Mouse (Mus musculus): ENCODE data around the gene Gm10271. TPM values are rescaled to one million over a fixed set of nuclear protein-coding genes. Genes with fewer than 3 reads are reported as not detected.

Gene Gm10271
- polyA plus RNA-seq, 1 experiment, result not detected

DNA sequence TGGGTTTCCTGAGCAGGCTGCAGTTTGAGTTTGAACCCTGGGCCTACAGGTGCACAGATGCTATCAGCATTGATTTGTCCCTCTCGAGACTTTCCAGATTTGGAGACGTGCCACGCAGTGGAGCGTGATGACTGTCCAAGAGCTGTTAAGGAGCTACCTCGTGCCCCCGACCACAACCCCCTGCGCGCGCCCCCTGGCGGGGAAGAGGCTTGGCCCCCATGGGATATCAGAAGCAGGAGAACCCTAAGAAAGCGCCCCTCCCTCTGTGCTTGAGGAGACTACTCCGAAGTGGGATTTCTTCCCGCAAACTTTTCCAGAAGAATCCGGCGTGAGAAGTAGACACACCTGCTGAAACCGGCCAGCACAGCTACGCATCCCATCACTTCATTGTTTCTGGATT is 9.6 kb downstream of the Gm10271 start:
- Histone ChIP-seq H3K4me1 (ENCODE audit: control insufficient read depth) (no peaks in the 10 kb centered on the region), H3K27me3 (ENCODE audit: control insufficient read depth) (no peaks in the 10 kb centered on the region), H3K36me3 (ENCODE audit: control insufficient read depth) (no peaks in the 10 kb centered on the region), H3K4me3 (replicated peaks) (no peak overlapping the region), H3K9me3 (ENCODE audit: control insufficient read depth, low read length) (no peaks in the 10 kb centered on the region)
- TF ChIP-seq TAL1 (IDR thresholded peaks at IDR 0.05; ENCODE audit: low read length) (no peak), GATA1 (IDR thresholded peaks at IDR 0.05; ENCODE audit: low read length) (no peak)

DNA sequence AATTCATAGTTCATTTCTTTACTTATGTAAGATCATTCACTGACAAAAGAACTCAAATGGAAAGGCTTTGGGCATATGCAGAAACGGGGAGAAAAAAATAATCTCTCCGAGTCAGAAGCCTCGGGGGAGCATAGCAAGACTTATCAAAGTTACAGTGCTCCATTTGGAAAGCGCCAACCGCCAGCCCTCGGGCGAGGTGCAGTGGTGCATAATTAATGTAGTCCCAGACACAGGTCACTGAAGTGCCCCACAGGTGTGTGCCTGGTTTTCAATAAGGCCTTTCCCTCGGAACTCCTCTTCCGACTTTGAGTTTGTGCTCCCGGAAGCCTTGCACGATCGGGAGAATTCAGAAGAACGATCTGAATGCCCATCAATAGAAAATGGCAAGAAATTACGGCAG is 10.3 kb downstream of the Gm10271 start:
- no peaks in the 10 kb centered on the region for H3K27me3 ChIP-seq (ENCODE audit: control insufficient read depth)
- H3K36me3 ChIP-seq (ENCODE audit: control insufficient read depth), result no peaks in the 10 kb centered on the region
- no peaks in the 10 kb centered on the region for H3K4me1 ChIP-seq (ENCODE audit: control insufficient read depth)
- H3K9me3 ChIP-seq (ENCODE audit: control insufficient read depth, low read length), result no peaks in the 10 kb centered on the region
- H3K4me3 ChIP-seq (replicated peaks), result no peak overlapping the region
- TF ChIP-seq TAL1 (IDR thresholded peaks at IDR 0.05; ENCODE audit: low read length), result no peak
- TF ChIP-seq GATA1 (IDR thresholded peaks at IDR 0.05; ENCODE audit: low read length), result no peak

DNA sequence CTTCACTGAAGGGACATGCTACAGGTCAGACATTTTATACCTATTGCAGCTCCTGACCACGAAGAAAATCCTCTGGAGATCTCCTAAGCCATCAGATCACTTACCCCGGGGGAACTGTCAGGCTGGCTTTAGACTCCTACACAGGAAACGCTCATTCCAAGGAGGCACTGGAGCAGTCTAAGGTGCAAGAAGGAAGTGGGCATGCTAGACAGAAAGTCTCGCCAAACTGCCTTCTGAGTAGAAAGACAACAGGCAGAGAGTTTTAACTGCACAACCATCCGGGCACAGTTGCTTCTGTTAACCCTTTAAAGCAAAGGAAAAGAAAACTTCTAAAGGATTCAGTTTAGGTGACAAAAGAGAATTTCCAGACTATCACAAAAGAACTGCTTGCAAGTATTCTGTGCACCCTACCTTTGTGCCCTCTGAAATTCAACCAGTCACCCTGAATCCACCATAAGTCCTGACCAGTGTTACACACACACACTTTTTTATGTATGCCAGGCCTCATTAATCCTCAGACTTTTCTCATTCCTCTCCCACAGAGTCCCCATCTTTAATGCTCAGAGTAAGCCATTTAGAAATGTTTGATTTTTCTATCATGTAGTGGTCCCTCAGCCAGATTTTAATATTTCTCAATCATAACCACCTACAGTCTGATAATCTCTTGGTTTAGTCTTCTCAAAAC is 14.4 kb downstream of the Gm10271 start:
- no peak for TF ChIP-seq TAL1 (IDR thresholded peaks at IDR 0.05; ENCODE audit: low read length)
- TF ChIP-seq GATA1 (IDR thresholded peaks at IDR 0.05; ENCODE audit: low read length), result no peak
- Histone ChIP-seq H3K4me3 (replicated peaks) (no peak overlapping the region), H3K36me3 (ENCODE audit: control insufficient read depth) (no peaks in the 10 kb centered on the region), H3K4me1 (ENCODE audit: control insufficient read depth) (no peaks in the 10 kb centered on the region), H3K27me3 (ENCODE audit: control insufficient read depth) (no peaks in the 10 kb centered on the region), H3K9me3 (ENCODE audit: control insufficient read depth, low read length) (no peaks in the 10 kb centered on the region)

DNA sequence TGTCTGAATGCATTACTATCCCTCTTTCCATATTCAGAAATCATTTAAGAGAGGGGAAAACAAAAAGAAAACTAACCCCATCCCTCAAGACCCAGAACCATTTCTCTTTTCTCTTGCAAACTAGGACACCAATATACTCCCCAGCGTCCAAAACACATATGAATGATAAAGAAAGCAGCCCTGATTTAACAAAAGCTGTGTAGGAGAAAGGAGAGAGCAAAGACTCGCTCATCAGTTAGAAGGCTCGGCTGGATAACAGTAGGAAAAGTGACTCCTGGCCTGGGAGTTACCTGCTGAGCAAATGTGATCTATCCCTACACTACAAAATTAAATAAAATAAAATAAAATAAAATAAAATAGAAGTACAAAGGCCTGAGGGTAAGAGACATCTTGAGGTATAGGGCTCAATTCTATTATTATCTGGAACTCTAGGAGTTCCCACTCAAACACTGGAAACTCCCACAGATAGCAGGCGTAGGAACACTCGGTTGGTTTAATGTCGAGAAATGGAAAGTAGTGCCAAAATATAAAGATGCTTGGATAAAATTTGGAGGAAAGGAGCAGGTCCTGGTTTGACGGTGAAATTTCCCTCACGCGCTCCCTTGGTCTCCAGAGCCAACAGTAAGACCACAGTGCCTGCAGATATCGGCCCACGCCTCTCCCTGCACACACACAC is 15.8 kb downstream of the Gm10271 start:
- no peaks in the 10 kb centered on the region for H3K36me3 ChIP-seq (ENCODE audit: control insufficient read depth)
- H3K9me3 ChIP-seq (ENCODE audit: control insufficient read depth, low read length), result no peaks in the 10 kb centered on the region
- H3K4me3 ChIP-seq (replicated peaks), result no peak overlapping the region
- no peaks in the 10 kb centered on the region for H3K27me3 ChIP-seq (ENCODE audit: control insufficient read depth)
- H3K4me1 ChIP-seq (ENCODE audit: control insufficient read depth), result no peaks in the 10 kb centered on the region
- TF ChIP-seq TAL1 (IDR thresholded peaks at IDR 0.05; ENCODE audit: low read length) (no peak), GATA1 (IDR thresholded peaks at IDR 0.05; ENCODE audit: low read length) (no peak)

DNA sequence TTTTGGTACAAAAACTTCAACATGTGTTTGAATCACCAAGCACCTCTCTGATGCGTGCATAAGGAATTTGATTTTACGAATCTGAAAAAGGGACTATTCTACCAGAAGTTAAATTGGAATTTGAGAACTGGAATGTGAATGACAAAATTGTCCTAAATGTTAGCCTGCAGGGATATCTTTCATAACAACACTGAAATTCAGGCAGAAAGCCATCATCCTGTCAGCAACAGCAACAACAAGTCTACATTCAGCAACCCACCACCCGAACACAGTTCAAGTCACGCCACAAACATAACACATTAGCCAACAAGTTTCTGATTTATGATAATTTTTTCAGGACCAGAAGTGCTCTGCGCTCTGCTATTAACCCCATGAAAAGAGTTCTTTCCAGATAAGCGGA is 17.2 kb downstream of the Gm10271 start:
- H3K4me1 ChIP-seq (ENCODE audit: control insufficient read depth), result peaks cover 6% of the 10 kb centered on the region
- TF ChIP-seq TAL1 (IDR thresholded peaks at IDR 0.05; ENCODE audit: low read length), result no peak
- no peak for TF ChIP-seq GATA1 (IDR thresholded peaks at IDR 0.05; ENCODE audit: low read length)
- H3K36me3 ChIP-seq (ENCODE audit: control insufficient read depth), result no peaks in the 10 kb centered on the region
- H3K4me3 ChIP-seq (replicated peaks), result no peak overlapping the region
- no peaks in the 10 kb centered on the region for H3K9me3 ChIP-seq (ENCODE audit: control insufficient read depth, low read length)
- H3K27me3 ChIP-seq (ENCODE audit: control insufficient read depth), result no peaks in the 10 kb centered on the region

DNA sequence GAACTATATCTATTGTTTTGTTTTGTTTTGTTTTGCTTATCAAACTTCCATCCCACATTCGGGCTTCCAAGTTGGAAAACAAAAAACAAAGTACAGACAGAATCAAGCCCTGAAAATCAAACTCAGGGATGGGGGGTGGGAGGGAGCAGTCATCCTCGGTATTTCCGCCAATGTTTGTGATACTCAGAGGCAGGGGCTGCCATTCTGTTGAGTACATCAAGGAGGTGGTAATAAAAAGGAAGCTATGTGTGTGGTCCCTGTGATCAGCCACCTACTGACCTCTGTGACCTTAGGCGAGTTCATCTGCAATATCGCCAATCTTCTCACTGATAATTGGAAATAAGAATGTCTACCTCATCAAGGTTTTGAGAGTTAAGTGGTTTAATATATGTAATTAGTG is 21.5 kb downstream of the Gm10271 start:
- H3K36me3 ChIP-seq (ENCODE audit: control insufficient read depth), result no peaks in the 10 kb centered on the region
- H3K27me3 ChIP-seq (ENCODE audit: control insufficient read depth), result peaks cover 12% of the 10 kb centered on the region
- no peaks in the 10 kb centered on the region for H3K9me3 ChIP-seq (ENCODE audit: control insufficient read depth, low read length)
- peak overlapping the region; percentile 86 for H3K4me3 ChIP-seq (replicated peaks)
- no peak for TF ChIP-seq GATA1 (IDR thresholded peaks at IDR 0.05; ENCODE audit: low read length)
- no peak for TF ChIP-seq TAL1 (IDR thresholded peaks at IDR 0.05; ENCODE audit: low read length)
- H3K4me1 ChIP-seq (ENCODE audit: control insufficient read depth), result peaks cover 23% of the 10 kb centered on the region

DNA sequence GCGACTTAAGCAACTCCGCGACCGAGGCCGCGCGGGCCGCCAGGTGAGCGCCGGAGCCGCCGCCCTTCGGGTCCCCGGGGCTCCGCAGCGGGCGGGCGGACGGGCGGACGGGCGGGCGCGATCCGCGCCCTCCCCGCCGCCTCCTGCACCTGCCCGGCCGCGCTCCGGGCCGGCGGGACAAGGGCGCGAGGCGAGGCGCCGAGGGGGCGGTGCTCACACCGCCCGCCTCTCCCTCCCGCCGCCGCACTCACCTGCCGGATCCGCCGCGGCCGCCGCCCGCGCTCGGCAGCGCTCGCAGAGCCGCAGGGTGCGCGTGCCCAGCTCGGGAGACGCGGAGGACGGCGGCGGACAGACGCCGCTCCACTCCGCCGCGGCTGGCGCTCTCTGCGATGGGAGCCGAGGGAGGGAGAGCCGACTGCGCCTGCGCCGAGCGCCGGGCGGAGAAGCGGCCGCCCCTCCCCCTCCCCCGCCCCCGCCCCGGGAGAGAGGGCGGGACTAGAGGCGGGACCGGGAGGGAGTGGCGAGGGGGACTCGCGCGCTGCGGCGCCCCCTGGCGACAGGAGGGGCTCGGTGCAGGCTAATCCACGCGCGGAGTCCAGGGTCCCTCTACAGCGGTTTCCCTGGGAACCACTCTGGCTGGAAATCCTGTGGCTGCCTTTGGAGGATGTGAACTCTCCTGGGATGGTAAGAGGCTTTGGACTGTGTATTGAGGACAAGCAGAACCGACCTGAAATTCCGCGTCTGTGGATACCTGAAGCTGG is 22.2 kb downstream of the Gm10271 start, which contains the start of gene Rab3ip:
Rab3ip (minus strand) TSS at position 761 of the 761 bp plus-strand sequence.
- no peaks in the 10 kb centered on the region for H3K9me3 ChIP-seq (ENCODE audit: control insufficient read depth, low read length)
- peaks cover 12% of the 10 kb centered on the region for H3K27me3 ChIP-seq (ENCODE audit: control insufficient read depth)
- H3K4me1 ChIP-seq (ENCODE audit: control insufficient read depth), result peaks cover 23% of the 10 kb centered on the region
- H3K4me3 ChIP-seq (replicated peaks), result peak within 1 kb of the TSS; percentile 86
- TF ChIP-seq TAL1 (IDR thresholded peaks at IDR 0.05; ENCODE audit: low read length) (no peak), GATA1 (IDR thresholded peaks at IDR 0.05; ENCODE audit: low read length) (no peak)
- H3K36me3 ChIP-seq (ENCODE audit: control insufficient read depth), result no peaks in the 10 kb centered on the region

DNA sequence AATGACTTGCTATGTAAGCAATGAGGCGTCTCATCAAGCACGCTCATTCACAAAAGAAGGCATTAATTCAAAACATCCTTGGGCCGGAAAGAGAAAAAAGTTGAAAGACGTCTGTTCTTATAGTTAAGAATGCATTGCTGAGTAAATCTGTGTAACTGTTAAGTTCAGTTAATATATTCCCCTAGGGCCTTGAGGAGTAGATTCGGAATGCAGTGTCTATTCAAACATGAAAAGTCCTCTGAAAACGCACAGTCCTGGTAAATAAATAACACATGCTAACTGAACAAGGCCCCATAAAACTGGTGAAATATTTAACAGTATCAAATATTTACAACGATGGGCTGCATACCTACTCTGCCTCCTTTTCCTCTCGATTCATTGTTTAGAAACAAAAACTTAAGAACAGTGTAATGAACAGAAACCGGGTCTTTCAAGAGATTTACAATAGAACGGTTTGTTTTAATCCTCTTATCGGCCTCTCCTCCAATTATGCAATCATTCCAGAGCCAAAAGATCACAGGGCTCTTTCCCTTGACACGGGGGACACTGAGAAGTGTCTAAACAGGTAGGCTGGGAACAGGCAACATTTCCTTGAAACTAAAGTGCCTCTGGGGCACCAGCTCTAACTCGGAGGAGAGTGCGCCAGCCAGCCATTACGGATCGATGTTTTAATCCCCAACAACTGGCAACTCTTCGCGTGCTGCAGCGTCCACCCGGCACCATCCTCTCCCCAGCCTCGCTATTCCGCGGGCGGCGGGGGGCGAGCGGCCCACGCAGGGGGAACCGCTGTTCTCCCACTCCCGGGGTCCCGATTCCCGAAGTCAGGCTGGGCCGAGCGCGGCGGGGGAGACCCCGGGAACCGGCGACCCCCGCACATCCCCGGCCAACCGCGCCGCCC is 23.0 kb downstream of the Gm10271 start:
- no peaks in the 10 kb centered on the region for H3K9me3 ChIP-seq (ENCODE audit: control insufficient read depth, low read length)
- H3K27me3 ChIP-seq (ENCODE audit: control insufficient read depth), result peaks cover 12% of the 10 kb centered on the region
- H3K4me1 ChIP-seq (ENCODE audit: control insufficient read depth), result peaks cover 26% of the 10 kb centered on the region
- no peaks in the 10 kb centered on the region for H3K36me3 ChIP-seq (ENCODE audit: control insufficient read depth)
- H3K4me3 ChIP-seq (replicated peaks), result peak overlapping the region; percentile 86
- TF ChIP-seq GATA1 (IDR thresholded peaks at IDR 0.05; ENCODE audit: low read length) (no peak), TAL1 (IDR thresholded peaks at IDR 0.05; ENCODE audit: low read length) (no peak)
